Mouse (Mus musculus): ENCODE data around the gene Specc1l. TPM values are rescaled to one million over a fixed set of nuclear protein-coding genes. Genes with fewer than 3 reads are reported as not detected.
A peak's percentile ranks its signal among the peaks of the same experiment; 100 is the strongest.

Specc1l gene
- total RNA-seq, 2 experiments from 2014 or later: 42.0 to 45.8 TPM

- peak; percentile 22 for DNase-seq (ENCODE audit: low spot score)
These were observed 10.7 kb downstream of the Specc1l start for GRCm38 (mm10) chr10:75222611-75222998.

GRCm38 (mm10) chr10:75224154-75224553 lies 12.3 kb downstream of the Specc1l start:
- no peak for DNase-seq (ENCODE audit: low spot score)

GRCm38 (mm10) chr10:75224630-75225029 lies 12.8 kb downstream of the Specc1l start:
- DNase-seq (ENCODE audit: low spot score): no peak

GRCm38 (mm10) chr10:75227381-75227780 lies 15.5 kb downstream of the Specc1l start:
- no peak for DNase-seq (ENCODE audit: low spot score)

- DNase-seq (ENCODE audit: low spot score): no peak
These were observed 18.7 kb downstream of the Specc1l start for GRCm38 (mm10) chr10:75230572-75230971.

GRCm38 (mm10) chr10:75231876-75232275 lies 20.0 kb downstream of the Specc1l start:
- no peak for DNase-seq (ENCODE audit: low spot score)

GRCm38 (mm10) chr10:75232612-75233155 lies 20.8 kb downstream of the Specc1l start:
- no peak for DNase-seq (ENCODE audit: low spot score)

- DNase-seq (ENCODE audit: low spot score): no peak
These were observed 21.6 kb downstream of the Specc1l start for GRCm38 (mm10) chr10:75233489-75233888.

GRCm38 (mm10) chr10:75235726-75236125 lies 23.9 kb downstream of the Specc1l start:
- no peak for DNase-seq (ENCODE audit: low spot score)

- DNase-seq (ENCODE audit: low spot score): no peak
These were observed 24.3 kb downstream of the Specc1l start for GRCm38 (mm10) chr10:75236156-75236555.

- no peak for DNase-seq (ENCODE audit: low spot score)
These were observed 25.3 kb downstream of the Specc1l start for GRCm38 (mm10) chr10:75237166-75237565.

- DNase-seq (ENCODE audit: low spot score): no peak
These were observed 28.8 kb downstream of the Specc1l start for GRCm38 (mm10) chr10:75240583-75241250.

GRCm38 (mm10) chr10:75245806-75246205 lies 33.9 kb downstream of the Specc1l start:
- no peak for DNase-seq (ENCODE audit: low spot score)

GRCm38 (mm10) chr10:75246331-75246730 lies 34.5 kb downstream of the Specc1l start:
- DNase-seq (ENCODE audit: low spot score): no peak

- DNase-seq (ENCODE audit: low spot score): peak; percentile 27
These were observed 39.1 kb downstream of the Specc1l start for GRCm38 (mm10) chr10:75251011-75251410.

GRCm38 (mm10) chr10:75252301-75253022 lies 40.6 kb downstream of the Specc1l start:
- DNase-seq (ENCODE audit: low spot score): no peak

GRCm38 (mm10) chr10:75255091-75255490 lies 43.2 kb downstream of the Specc1l start:
- peak; percentile 18 for DNase-seq (ENCODE audit: low spot score)

- no peak for DNase-seq (ENCODE audit: low spot score)
These were observed 45.5 kb downstream of the Specc1l start for GRCm38 (mm10) chr10:75257401-75257800.

- DNase-seq (ENCODE audit: low spot score): peak; percentile 50
These were observed 46.4 kb downstream of the Specc1l start for GRCm38 (mm10) chr10:75258241-75258640.

GRCm38 (mm10) chr10:75261268-75261667 lies 49.4 kb downstream of the Specc1l start:
- no peak for DNase-seq (ENCODE audit: low spot score)

GRCm38 (mm10) chr10:75264993-75265555 lies 53.2 kb downstream of the Specc1l start:
- DNase-seq (ENCODE audit: low spot score): no peak

GRCm38 (mm10) chr10:75273020-75273419 lies 61.1 kb downstream of the Specc1l start:
- DNase-seq (ENCODE audit: low spot score): no peak

Measured in gastrocnemius, adult 18-20 months (tissue).